Mouse (Mus musculus): Measurements from ENCODE around the gene Slc12a3. TPM values are rescaled to one million over a fixed set of nuclear protein-coding genes. Genes with fewer than 3 reads are reported as not detected.

The Slc12a3 gene
- polyA plus RNA-seq, 1 experiment from 2014 or later: 0.12 TPM

GRCm38 (mm10) chr8:94337559-94337958, 8.6 kb downstream of the Slc12a3 start:
- H3K27me3 ChIP-seq: no peaks in the 10 kb centered on the region
- H3K4me1 ChIP-seq: no peaks in the 10 kb centered on the region
- H3K9me3 ChIP-seq: no peaks in the 10 kb centered on the region
- no peak overlapping the region for H3K27ac ChIP-seq
- H3K36me3 ChIP-seq: no peaks in the 10 kb centered on the region
- WGBS: 81% methylated on average over 8 of the region's 8 CpGs
- H3K9ac ChIP-seq: no peak overlapping the region
- no peak for ATAC-seq (ENCODE audit: insufficient number of reproducible peaks, insufficient read depth, low FRiP score, low TSS enrichment)
- no peak overlapping the region for H3K4me3 ChIP-seq
- H3K4me2 ChIP-seq (replicated peaks): no peak overlapping the region

GRCm38 (mm10) chr8:94340796-94341195, 11.8 kb downstream of the Slc12a3 start:
- Histone ChIP-seq H3K4me3 (no peak overlapping the region), H3K27me3 (no peaks in the 10 kb centered on the region), H3K36me3 (no peaks in the 10 kb centered on the region), H3K4me2 (replicated peaks) (no peak overlapping the region), H3K27ac (no peak overlapping the region), H3K4me1 (no peaks in the 10 kb centered on the region), H3K9ac (no peak overlapping the region), H3K9me3 (no peaks in the 10 kb centered on the region)
- ATAC-seq (ENCODE audit: insufficient number of reproducible peaks, insufficient read depth, low FRiP score, low TSS enrichment): no peak
- 73% methylated on average over 7 of the region's 7 CpGs for WGBS

- Histone ChIP-seq H3K9me3 (no peaks in the 10 kb centered on the region), H3K4me1 (no peaks in the 10 kb centered on the region), H3K27me3 (no peaks in the 10 kb centered on the region), H3K27ac (no peak overlapping the region), H3K36me3 (no peaks in the 10 kb centered on the region), H3K4me3 (no peak overlapping the region), H3K9ac (no peak overlapping the region), H3K4me2 (replicated peaks) (no peak overlapping the region)
- WGBS: 88% methylated on average over 10 of the region's 10 CpGs
- ATAC-seq (ENCODE audit: insufficient number of reproducible peaks, insufficient read depth, low FRiP score, low TSS enrichment): no peak
Measured at GRCm38 (mm10) chr8:94342691-94343090, 13.7 kb downstream of the Slc12a3 start.

- no peak overlapping the region for H3K4me2 ChIP-seq (replicated peaks)
- no peak overlapping the region for H3K4me3 ChIP-seq
- H3K27me3 ChIP-seq: no peaks in the 10 kb centered on the region
- no peaks in the 10 kb centered on the region for H3K9me3 ChIP-seq
- no peak overlapping the region for H3K9ac ChIP-seq
- H3K27ac ChIP-seq: no peak overlapping the region
- ATAC-seq (ENCODE audit: insufficient number of reproducible peaks, insufficient read depth, low FRiP score, low TSS enrichment): no peak
- WGBS: 13% methylated on average over 6 of the region's 6 CpGs
- no peaks in the 10 kb centered on the region for H3K4me1 ChIP-seq
- H3K36me3 ChIP-seq: no peaks in the 10 kb centered on the region
Measured at GRCm38 (mm10) chr8:94343290-94343689, 14.3 kb downstream of the Slc12a3 start.

- no peak for ATAC-seq (ENCODE audit: insufficient number of reproducible peaks, insufficient read depth, low FRiP score, low TSS enrichment)
- Histone ChIP-seq H3K4me3 (no peak overlapping the region), H3K9ac (no peak overlapping the region), H3K27ac (no peak overlapping the region), H3K36me3 (no peaks in the 10 kb centered on the region), H3K4me1 (no peaks in the 10 kb centered on the region), H3K4me2 (replicated peaks) (no peak overlapping the region), H3K9me3 (no peaks in the 10 kb centered on the region), H3K27me3 (no peaks in the 10 kb centered on the region)
- WGBS: 85% methylated on average over 11 of the region's 11 CpGs
Measured at GRCm38 (mm10) chr8:94343778-94344320, 14.8 kb downstream of the Slc12a3 start.

GRCm38 (mm10) chr8:94345657-94346056, 16.7 kb downstream of the Slc12a3 start:
- H3K27me3 ChIP-seq: no peaks in the 10 kb centered on the region

GRCm38 (mm10) chr8:94346264-94346663, 17.3 kb downstream of the Slc12a3 start:
- H3K27me3 ChIP-seq: no peaks in the 10 kb centered on the region
- H3K9me3 ChIP-seq: no peaks in the 10 kb centered on the region
- H3K4me2 ChIP-seq (replicated peaks): no peak overlapping the region
- H3K4me3 ChIP-seq: no peak overlapping the region
- 90% methylated on average over 13 of the region's 13 CpGs for WGBS
- H3K9ac ChIP-seq: no peak overlapping the region
- no peaks in the 10 kb centered on the region for H3K36me3 ChIP-seq
- no peak overlapping the region for H3K27ac ChIP-seq
- ATAC-seq (ENCODE audit: insufficient number of reproducible peaks, insufficient read depth, low FRiP score, low TSS enrichment): no peak
- H3K4me1 ChIP-seq: no peaks in the 10 kb centered on the region

More at GRCm38 (mm10) chr8:94345657-94346056, 16.7 kb downstream of the Slc12a3 start:
- H3K4me1 ChIP-seq: no peaks in the 10 kb centered on the region
- no peak overlapping the region for H3K9ac ChIP-seq
- no peak overlapping the region for H3K27ac ChIP-seq
- no peak overlapping the region for H3K4me2 ChIP-seq (replicated peaks)
- no peak for ATAC-seq (ENCODE audit: insufficient number of reproducible peaks, insufficient read depth, low FRiP score, low TSS enrichment)
- no peak overlapping the region for H3K4me3 ChIP-seq
- no peaks in the 10 kb centered on the region for H3K36me3 ChIP-seq
- 86% methylated on average over 4 of the region's 4 CpGs for WGBS
- H3K9me3 ChIP-seq: no peaks in the 10 kb centered on the region

- Histone ChIP-seq H3K4me1 (no peaks in the 10 kb centered on the region), H3K4me2 (replicated peaks) (no peak overlapping the region), H3K36me3 (no peaks in the 10 kb centered on the region), H3K27ac (no peak overlapping the region), H3K9me3 (no peaks in the 10 kb centered on the region), H3K4me3 (no peak overlapping the region), H3K9ac (no peak overlapping the region), H3K27me3 (no peaks in the 10 kb centered on the region)
- ATAC-seq (ENCODE audit: insufficient number of reproducible peaks, insufficient read depth, low FRiP score, low TSS enrichment): no peak
- 76% methylated on average over 9 of the region's 9 CpGs for WGBS
Measured at GRCm38 (mm10) chr8:94348425-94348824, 19.4 kb downstream of the Slc12a3 start.

GRCm38 (mm10) chr8:94354069-94354531, 25.1 kb downstream of the Slc12a3 start:
- H3K4me2 ChIP-seq (replicated peaks): no peak overlapping the region
- no peaks in the 10 kb centered on the region for H3K9me3 ChIP-seq
- no peak overlapping the region for H3K9ac ChIP-seq
- ATAC-seq (ENCODE audit: insufficient number of reproducible peaks, insufficient read depth, low FRiP score, low TSS enrichment): no peak
- H3K4me3 ChIP-seq: no peak overlapping the region
- no peak overlapping the region for H3K27ac ChIP-seq
- no peaks in the 10 kb centered on the region for H3K27me3 ChIP-seq
- H3K36me3 ChIP-seq: no peaks in the 10 kb centered on the region
- WGBS: 84% methylated on average over 7 of the region's 7 CpGs
- no peaks in the 10 kb centered on the region for H3K4me1 ChIP-seq

- ATAC-seq (ENCODE audit: insufficient number of reproducible peaks, insufficient read depth, low FRiP score, low TSS enrichment): no peak
- WGBS: 73% methylated on average over 4 of the region's 4 CpGs
- Histone ChIP-seq H3K9me3 (no peaks in the 10 kb centered on the region), H3K4me3 (no peak overlapping the region), H3K27ac (no peak overlapping the region), H3K27me3 (no peaks in the 10 kb centered on the region), H3K9ac (no peak overlapping the region), H3K36me3 (no peaks in the 10 kb centered on the region), H3K4me2 (replicated peaks) (no peak overlapping the region), H3K4me1 (no peaks in the 10 kb centered on the region)
Measured at GRCm38 (mm10) chr8:94354571-94354970, 25.6 kb downstream of the Slc12a3 start.

GRCm38 (mm10) chr8:94357220-94357619, 28.2 kb downstream of the Slc12a3 start:
- no peaks in the 10 kb centered on the region for H3K27me3 ChIP-seq
- no peak overlapping the region for H3K4me2 ChIP-seq (replicated peaks)
- no peak overlapping the region for H3K9ac ChIP-seq
- H3K4me1 ChIP-seq: no peaks in the 10 kb centered on the region
- 75% methylated on average over 6 of the region's 6 CpGs for WGBS
- H3K4me3 ChIP-seq: no peak overlapping the region
- H3K9me3 ChIP-seq: no peaks in the 10 kb centered on the region
- no peak overlapping the region for H3K27ac ChIP-seq
- no peaks in the 10 kb centered on the region for H3K36me3 ChIP-seq
- ATAC-seq (ENCODE audit: insufficient number of reproducible peaks, insufficient read depth, low FRiP score, low TSS enrichment): no peak

- no peak overlapping the region for H3K27ac ChIP-seq
- H3K4me1 ChIP-seq: no peaks in the 10 kb centered on the region
- H3K9ac ChIP-seq: no peak overlapping the region
- H3K9me3 ChIP-seq: no peaks in the 10 kb centered on the region
- ATAC-seq (ENCODE audit: insufficient number of reproducible peaks, insufficient read depth, low FRiP score, low TSS enrichment): no peak
- no peaks in the 10 kb centered on the region for H3K36me3 ChIP-seq
- no peak overlapping the region for H3K4me3 ChIP-seq
- 73% methylated on average over 5 of the region's 5 CpGs for WGBS
- H3K27me3 ChIP-seq: no peaks in the 10 kb centered on the region
- no peak overlapping the region for H3K4me2 ChIP-seq (replicated peaks)
Measured at GRCm38 (mm10) chr8:94358541-94358940, 29.5 kb downstream of the Slc12a3 start.
